Mouse (Mus musculus): ENCODE results near the gene Draxin.

Gene Draxin

GRCm38 (mm10) chr4:148117392-148117791 lies 13.1 kb downstream of the Draxin start:
- in situ Hi-C loops (cut with MboI, MseI): no loop called here

GRCm38 (mm10) chr4:148116657-148117056 lies 13.8 kb downstream of the Draxin start:
- in situ Hi-C loops (cut with MboI, MseI): no loop called here

GRCm38 (mm10) chr4:148115467-148115866 lies 15.0 kb downstream of the Draxin start:
- in situ Hi-C loops (cut with MboI, MseI): no loop called here

DNA sequence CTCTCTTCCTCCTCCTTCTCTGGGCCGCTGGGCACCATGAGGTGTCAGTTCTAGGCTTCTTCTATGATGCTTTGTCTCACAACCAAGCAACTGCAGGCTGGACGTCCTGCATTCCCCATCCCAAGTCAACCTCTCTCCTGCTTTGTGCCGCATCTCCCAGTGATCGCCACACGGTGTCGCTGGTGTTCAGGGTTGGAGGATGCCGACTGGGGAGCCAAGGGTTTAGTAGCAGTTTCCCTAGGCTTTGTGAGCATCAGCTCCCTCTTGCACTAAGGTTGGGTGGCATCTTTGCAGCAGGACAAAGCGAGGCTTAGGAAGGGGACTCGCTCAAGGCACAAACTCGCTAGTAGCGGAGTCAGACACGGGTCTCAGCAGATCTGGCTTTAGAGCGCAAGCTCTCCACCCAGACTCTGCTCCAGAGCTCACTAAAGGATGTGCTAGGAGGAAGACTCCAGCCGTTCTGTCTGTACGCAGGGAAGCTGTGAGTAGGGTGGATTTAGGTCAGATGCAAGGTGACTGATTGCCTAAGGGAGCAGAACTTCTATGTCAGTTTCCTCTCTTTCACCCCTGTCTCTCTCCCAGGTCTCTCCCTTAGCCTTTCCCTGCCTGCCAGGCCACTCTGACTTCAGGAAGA lies 15.6 kb downstream of the Draxin start:
- in situ Hi-C loops (cut with MboI, MseI): loop anchor here (5.0 kb wide), 1 partner anchor 57 kb away; no protein-coding TSS in a partner anchor

DNA sequence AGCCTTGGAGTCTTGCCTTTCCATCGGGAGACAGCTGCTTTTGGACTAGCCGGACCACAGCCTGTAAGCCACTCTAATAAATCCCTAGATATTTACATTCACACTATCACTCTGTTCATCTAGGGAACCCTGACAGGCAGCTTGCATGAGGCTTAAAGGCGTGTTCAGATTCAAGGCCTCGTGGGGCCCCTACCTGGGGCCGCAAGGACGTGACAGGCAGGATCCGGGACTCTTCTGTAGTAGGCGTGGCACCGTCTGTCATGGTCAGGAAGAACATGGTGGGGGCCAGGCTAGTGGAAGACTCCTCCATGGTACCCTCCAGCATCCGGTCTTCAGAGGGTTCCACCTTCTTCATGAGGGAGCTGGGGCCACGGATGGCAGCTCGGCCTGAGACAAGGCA lies 18.0 kb downstream of the Draxin start:
- in situ Hi-C loops (cut with MboI, MseI): loop anchor here (5.0 kb wide), 1 partner anchor 60 kb away; no protein-coding TSS in a partner anchor

GRCm38 (mm10) chr4:148109215-148109614 lies 21.3 kb downstream of the Draxin start:
- in situ Hi-C loops (cut with MboI, MseI): no loop called here

DNA sequence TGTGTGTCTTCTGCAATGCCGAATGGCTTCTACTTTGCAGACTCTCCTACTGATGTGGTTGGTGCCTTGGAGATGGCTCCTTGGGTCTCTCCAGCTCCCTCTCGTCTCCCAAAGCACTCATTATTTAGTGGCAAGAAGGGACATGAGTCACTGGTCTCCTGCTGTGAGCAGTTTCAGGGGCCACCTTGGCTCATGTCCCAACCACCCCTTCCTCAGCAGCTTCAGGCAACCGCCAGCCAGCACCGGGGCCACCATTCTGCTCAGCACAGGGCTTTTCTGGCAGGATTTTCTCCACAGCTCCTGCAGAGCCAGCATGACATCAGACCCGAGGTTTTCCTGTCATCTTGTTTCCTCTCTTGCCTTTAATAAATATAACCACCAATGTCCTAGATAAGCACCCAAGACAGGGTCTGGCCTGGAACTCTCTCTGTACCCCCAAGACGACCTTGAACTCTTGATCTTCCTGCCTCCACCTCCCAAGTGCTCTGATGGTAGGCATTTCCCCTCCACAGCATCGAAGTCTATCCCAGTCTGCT lies 21.9 kb downstream of the Draxin start:
- in situ Hi-C loops (cut with MboI, MseI): no loop called here

GRCm38 (mm10) chr4:148107621-148108291 lies 22.7 kb downstream of the Draxin start:
- in situ Hi-C loops (cut with MboI, MseI): no loop called here

GRCm38 (mm10) chr4:148104146-148104545 lies 26.4 kb downstream of the Draxin start:
- in situ Hi-C loops (cut with MboI, MseI): no loop called here

DNA sequence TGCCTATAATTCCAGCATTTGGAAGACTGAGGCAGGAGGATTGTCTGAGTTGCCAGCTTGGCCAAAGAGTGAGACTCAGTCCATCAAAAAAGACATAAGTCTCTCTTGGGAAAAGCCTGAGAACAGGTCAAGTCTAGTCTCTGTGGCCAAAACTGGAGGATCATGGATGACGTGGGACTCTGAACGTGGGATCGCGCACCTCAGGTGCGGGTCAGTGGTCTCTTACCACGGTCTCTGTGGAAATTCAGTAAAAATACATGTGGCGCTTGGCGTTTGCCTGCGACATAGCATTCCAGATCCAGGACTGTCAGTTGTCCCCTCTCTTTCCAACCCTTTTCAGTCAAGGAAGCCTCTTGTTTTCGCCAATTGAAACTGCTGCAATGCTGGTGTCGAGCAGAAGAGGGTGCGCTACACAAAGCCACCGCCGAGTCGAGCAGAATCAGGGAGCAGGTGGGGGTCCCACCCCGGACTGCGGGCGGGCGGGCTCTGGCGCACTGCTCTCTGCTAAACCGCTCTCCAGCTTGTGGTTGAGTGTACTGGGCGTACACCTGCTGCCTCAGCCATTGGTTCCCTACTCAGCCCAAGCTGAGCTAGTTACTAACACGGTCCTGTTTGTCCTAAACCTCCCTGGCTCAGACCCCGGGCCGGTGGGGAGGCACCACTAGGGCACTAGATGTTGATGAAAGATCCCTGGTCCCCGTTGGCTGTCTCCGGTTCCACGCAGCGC lies 28.5 kb downstream of the Draxin start:
- in situ Hi-C loops (cut with MboI, MseI): no loop called here

- in situ Hi-C loops (cut with MboI, MseI): no loop called here
Observed at GRCm38 (mm10) chr4:148098666-148099065, 31.8 kb downstream of the Draxin start.

DNA sequence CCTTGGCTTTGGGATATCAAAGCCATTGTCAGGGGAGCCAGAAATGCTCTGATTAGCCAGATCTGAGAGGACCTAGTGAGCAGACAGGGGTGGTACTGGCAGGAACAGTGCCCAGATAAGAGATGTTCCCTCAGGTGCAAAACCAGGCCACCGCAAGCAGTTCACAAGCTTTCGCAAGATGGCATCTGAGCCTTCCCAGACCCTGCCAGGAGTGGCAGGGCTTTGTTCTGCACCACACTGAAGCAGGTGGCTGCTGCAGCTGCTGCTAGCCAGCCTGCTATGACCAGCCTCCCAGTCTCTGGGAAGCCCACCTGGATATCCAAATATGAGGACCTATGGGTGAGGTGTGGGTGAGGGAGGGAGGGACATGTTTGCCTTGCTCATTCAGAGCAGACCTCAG lies 32.6 kb downstream of the Draxin start:
- in situ Hi-C loops (cut with MboI, MseI): no loop called here

GRCm38 (mm10) chr4:148095081-148095480 lies 35.4 kb downstream of the Draxin start:
- in situ Hi-C loops (cut with MboI, MseI): no loop called here

DNA sequence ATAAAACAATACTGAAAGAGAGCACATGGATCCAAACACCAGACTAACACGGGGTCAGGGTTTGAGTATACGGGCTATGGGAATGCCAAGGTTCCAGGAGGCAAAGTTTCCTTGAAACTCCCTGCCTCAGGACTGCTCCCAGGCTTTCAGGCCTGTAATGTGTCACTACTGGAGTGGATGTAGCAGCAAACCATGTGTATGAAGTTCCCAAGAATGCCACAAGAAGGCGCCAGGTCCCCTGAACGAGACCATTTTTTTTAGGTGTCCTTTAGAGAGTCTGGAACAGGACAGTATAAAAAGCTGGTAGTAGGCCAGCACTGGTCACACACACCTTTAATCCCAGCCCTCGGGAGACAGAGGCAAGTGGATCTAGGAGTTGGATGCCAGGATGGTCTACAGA lies 36.3 kb downstream of the Draxin start:
- in situ Hi-C loops (cut with MboI, MseI): no loop called here

DNA sequence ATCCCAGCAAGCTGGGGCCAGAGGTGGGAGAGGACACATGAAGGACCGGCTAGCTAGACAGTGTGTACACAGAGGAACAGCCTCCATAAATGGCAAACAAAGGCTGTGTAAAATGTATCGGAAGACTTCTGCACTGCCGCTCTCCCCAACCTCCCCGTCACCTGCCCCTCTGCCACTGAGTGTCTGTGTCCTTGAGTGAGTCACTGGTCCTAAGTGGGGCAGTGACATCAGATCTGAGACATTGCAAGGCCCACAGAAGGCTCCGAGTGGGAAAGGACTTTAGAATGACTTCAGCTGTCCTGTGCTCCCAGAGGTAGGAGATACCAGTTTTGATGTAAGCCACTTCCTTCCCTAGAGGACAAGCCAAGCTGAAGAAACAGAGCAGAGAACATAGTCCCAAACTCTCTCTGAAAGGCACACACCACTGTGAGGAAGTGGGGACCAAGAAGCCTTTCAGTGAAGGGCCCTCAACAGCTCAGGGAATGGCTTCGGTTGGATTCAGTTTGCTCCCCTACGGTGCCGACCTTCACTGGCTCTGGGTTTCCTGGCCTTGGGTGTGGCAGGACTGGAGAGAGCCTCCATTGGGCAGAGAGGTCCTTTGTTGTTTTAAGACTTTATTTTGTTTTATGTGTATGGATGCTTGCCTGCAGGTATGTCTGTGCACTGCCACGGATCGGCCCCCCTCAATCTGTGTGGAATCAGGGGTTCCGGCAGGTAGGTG lies 37.8 kb downstream of the Draxin start:
- in situ Hi-C loops (cut with MboI, MseI): no loop called here

GRCm38 (mm10) chr4:148091181-148091580 lies 39.3 kb downstream of the Draxin start:
- in situ Hi-C loops (cut with MboI, MseI): no loop called here

DNA sequence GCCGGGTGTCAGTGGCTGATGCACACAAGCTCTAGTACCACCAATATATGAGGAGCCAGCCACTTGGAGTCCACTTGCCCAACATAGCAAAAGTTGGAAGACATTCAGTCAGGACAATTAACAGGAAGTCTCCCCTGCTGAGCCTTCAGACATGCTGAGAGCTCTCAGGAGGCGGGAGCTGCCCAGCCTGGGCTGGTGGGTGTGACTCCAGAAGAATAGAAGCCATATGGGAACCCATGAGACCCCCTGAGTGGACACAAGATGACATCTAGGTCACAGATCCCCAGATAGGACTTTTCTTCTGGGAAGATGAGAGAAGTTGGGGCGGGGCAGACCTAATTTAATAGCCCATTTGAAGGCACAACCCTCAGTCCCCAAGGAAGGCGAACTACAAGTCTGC lies 41.3 kb downstream of the Draxin start:
- in situ Hi-C loops (cut with MboI, MseI): no loop called here

DNA sequence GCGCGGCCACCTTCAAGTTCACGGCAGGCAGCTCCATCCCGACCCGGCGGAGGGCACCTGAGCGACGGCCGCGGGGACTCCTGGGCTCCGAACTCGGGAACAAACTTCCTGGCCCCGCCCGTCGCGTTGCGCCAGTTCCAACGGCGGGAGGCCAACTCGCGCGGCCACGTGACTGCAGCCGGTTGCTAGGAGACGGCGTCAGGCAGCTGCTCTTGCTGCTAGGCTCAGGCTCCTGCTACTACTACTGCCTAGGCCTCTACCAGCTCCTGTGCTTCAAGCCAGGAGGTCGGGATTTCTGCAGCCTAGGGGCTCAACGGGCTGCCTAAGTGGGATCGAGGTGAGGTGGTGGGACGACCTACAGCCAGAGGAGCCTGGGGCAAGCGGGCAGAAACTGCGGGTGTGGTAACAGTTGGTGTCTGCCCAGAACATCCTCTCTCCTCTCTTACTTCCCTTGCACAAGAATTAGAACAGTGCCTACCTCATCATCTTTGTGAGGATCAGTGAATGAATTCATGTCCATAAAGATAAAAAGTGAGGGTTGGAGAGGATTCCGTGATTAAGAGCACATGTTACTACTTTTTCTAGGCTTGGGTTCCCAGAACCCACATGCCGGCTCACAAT lies 42.5 kb downstream of the Draxin start, which contains the start of gene Agtrap:
TSS of gene Agtrap (minus strand) at position 125 of the 621 bp plus-strand sequence.
- in situ Hi-C loops (cut with MboI, MseI): no loop called here

DNA sequence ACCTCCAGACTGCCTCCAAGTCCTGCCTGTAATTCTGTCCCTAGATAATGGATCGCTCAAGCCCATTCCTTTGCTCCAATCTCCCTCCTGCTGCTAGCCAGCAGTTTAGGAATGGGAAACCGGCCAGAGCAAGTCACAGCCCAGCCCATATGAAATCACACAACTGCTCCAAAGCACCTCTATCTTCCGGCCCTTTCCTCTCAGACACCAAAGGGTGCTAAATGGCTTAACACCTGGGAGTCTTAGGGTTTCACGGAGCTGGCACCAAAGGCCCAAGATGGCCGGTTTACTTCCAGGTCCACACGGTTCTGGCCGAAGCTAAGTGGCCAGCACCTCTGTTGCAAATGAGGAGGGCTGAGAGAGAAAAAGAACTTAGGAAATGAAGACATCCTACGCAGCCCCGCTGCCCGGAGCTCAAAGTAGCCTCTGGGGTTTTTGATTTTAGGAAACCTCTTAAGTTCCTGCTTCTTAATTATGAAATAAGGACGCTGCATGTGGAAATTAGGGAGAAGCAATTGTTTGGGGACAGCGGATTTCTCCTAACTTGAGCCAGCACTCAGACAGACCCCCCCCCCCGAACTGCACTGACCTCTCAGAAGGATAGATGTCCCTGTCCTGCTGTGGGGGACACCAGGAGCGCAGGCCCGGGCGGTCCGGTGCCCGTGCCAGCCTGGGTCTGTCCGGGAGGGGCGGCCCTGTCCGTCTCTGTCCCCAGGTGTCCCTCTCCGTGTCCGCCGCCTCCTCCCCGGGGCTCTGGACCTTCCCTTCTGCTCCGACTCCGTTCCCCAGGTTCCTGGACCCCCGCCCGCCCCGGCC lies 43.2 kb downstream of the Draxin start:
- in situ Hi-C loops (cut with MboI, MseI): no loop called here

- in situ Hi-C loops (cut with MboI, MseI): no loop called here
Observed at GRCm38 (mm10) chr4:148085907-148086305, 44.6 kb downstream of the Draxin start.
